Mouse (Mus musculus) stomach, postnatal 0 days (tissue): ENCODE measurements around the gene Rhbdd1.

Source experiments
- CTCF ChIP-seq: IDR thresholded peaks from 2 replicates; pipeline ENCODE4 v1.5.1; 2016; ENCODE audit warnings: antibody characterized with exemption, low read depth, mild to moderate bottlenecking, moderate library complexity
- EP300 ChIP-seq: optimal IDR thresholded peaks from 2 replicates; pipeline ENCODE3; 2016; ENCODE audit warnings: antibody characterized with exemption

GRCm38 (mm10) chr1:82320456-82320855 is 4.2 kb downstream of the Rhbdd1 start:
- no peak for TF ChIP-seq CTCF
- no peak for TF ChIP-seq EP300
